In genomic region chr5:63886292-63886691, GRCm38 (mm10) we compare ENCODE assay signal across 21 mouse cellular contexts.
DNase-seq lines count a peak whose midpoint lies in the region; ATAC-seq and TF ChIP-seq lines count a peak whose summit lies in the region.
"Had no signal": no experiment of that assay in that cellular context is flagged by ENCODE, and none has a peak within 500 bp of the region (broad histone marks: within the 10 kb centered on the region; RNA-seq: fewer than 3 reads in every experiment).

No protein-coding gene starts in this region.

- 87% methylated on average over 5 of the region's 5 CpGs for WGBS in forebrain, embryonic 11.5 days
- WGBS in forebrain, embryonic 12.5 days: 87% methylated on average over 5 of the region's 5 CpGs
- WGBS in kidney, embryonic 14.5 days: 87% methylated on average over 5 of the region's 5 CpGs
- 88% methylated on average over 5 of the region's 5 CpGs for WGBS in midbrain, embryonic 13.5 days
- WGBS in midbrain, postnatal 0 days: 87% methylated on average over 5 of the region's 5 CpGs
- WGBS in stomach, postnatal 0 days: 87% methylated on average over 5 of the region's 5 CpGs

- no peak for TF ChIP-seq EP300 in stomach, postnatal 0 days (optimal IDR thresholded peaks at IDR 0.05)

- no peaks in the 10 kb centered on the region for H3K4me1 ChIP-seq in forebrain, embryonic 11.5 days (replicated peaks; ENCODE audit: control insufficient read depth, insufficient read depth, low read length)
- no peaks in the 10 kb centered on the region for H3K4me1 ChIP-seq in forebrain, embryonic 12.5 days
- no peaks in the 10 kb centered on the region for H3K4me1 ChIP-seq in kidney, embryonic 14.5 days (ENCODE audit: control insufficient read depth, insufficient read depth, low read length)
- H3K4me1 ChIP-seq in midbrain, embryonic 13.5 days (replicated peaks): no peaks in the 10 kb centered on the region
- H3K4me1 ChIP-seq in midbrain, postnatal 0 days (ENCODE audit: insufficient read depth, low read length): no peaks in the 10 kb centered on the region
- no peaks in the 10 kb centered on the region for H3K4me1 ChIP-seq in stomach, postnatal 0 days (replicated peaks; ENCODE audit: control insufficient read depth, insufficient read depth)
- H3K4me1 ChIP-seq: embryonic facial prominence, embryonic 12.5 days; heart, embryonic 15.5 days; midbrain, embryonic 12.5 days had no signal

- no peak for TF ChIP-seq CTCF in midbrain, postnatal 0 days (IDR thresholded peaks at IDR 0.05)
- TF ChIP-seq CTCF in stomach, postnatal 0 days (IDR thresholded peaks at IDR 0.05; ENCODE audit: low read depth): no peak

- no peaks in the 10 kb centered on the region for H3K27me3 ChIP-seq in forebrain, embryonic 11.5 days (ENCODE audit: control insufficient read depth, insufficient read depth, low read length)
- no peaks in the 10 kb centered on the region for H3K27me3 ChIP-seq in forebrain, embryonic 12.5 days
- no peaks in the 10 kb centered on the region for H3K27me3 ChIP-seq in kidney, embryonic 14.5 days (ENCODE audit: control insufficient read depth, insufficient read depth, low read length)
- H3K27me3 ChIP-seq in midbrain, embryonic 13.5 days: no peaks in the 10 kb centered on the region
- H3K27me3 ChIP-seq in midbrain, postnatal 0 days (ENCODE audit: insufficient read depth, low read length): no peaks in the 10 kb centered on the region
- no peaks in the 10 kb centered on the region for H3K27me3 ChIP-seq in stomach, postnatal 0 days (ENCODE audit: control insufficient read depth, insufficient read depth, low read length)
- H3K27me3 ChIP-seq: embryonic facial prominence, embryonic 12.5 days; heart, embryonic 15.5 days; limb, embryonic 13.5 days; liver, embryonic 13.5 days; lung, embryonic 15.5 days; midbrain, embryonic 12.5 days had no signal

- no peak for DNase-seq in forebrain, embryonic 11.5 days (ENCODE audit: low spot score)
- DNase-seq in kidney, postnatal 4 days: no peak
- DNase-seq in midbrain, postnatal 0 days (ENCODE audit: low spot score): no peak
- DNase-seq in stomach, postnatal 0 days (ENCODE audit: low spot score): no peak
- no peak for DNase-seq in right cerebral cortex, adult 2 months (ENCODE audit: low spot score in 2 of 2)
- DNase-seq: adrenal gland, adult 2 months; cerebellum, adult 11 months; gastrocnemius, postnatal 25 days; liver, embryonic 13.5 days; right cerebral cortex, adult 18-20 months; thymus, postnatal 36 days had no signal

- 0 out of 2 replicates have a peak, but pooled peaks have one; percentile 27 for ATAC-seq in forebrain, embryonic 11.5 days (replicated peaks; ENCODE audit: low FRiP score)
- no peak for ATAC-seq in forebrain, embryonic 12.5 days (ENCODE audit: low FRiP score)
- ATAC-seq in kidney, embryonic 14.5 days (ENCODE audit: low FRiP score, low TSS enrichment): peak; percentile 16; the same call in 1 of the 2 replicates
- ATAC-seq in midbrain, embryonic 13.5 days: 0 out of 2 replicates have a peak, but pooled peaks have one; percentile 45
- no peak for ATAC-seq in midbrain, postnatal 0 days (ENCODE audit: low FRiP score)
- ATAC-seq in stomach, postnatal 0 days (ENCODE audit: low FRiP score, low TSS enrichment): peak; percentile 27
- ATAC-seq: inflammation-experienced regulatory T-cells, adult 6 months had no signal

- H3K9ac ChIP-seq in forebrain, embryonic 11.5 days (ENCODE audit: low read length): no peak overlapping the region
- no peak overlapping the region for H3K9ac ChIP-seq in forebrain, embryonic 12.5 days
- no peak overlapping the region for H3K9ac ChIP-seq in kidney, embryonic 14.5 days (ENCODE audit: low read depth, low read length)
- H3K9ac ChIP-seq in midbrain, embryonic 13.5 days (replicated peaks): no peak overlapping the region
- no peak overlapping the region for H3K9ac ChIP-seq in midbrain, postnatal 0 days (replicated peaks; ENCODE audit: low read length, poor library complexity, severe bottlenecking)
- no peak overlapping the region for H3K9ac ChIP-seq in stomach, postnatal 0 days (ENCODE audit: low read length)
- H3K9ac ChIP-seq: embryonic facial prominence, embryonic 12.5 days; heart, embryonic 15.5 days; limb, embryonic 13.5 days; liver, embryonic 13.5 days; lung, embryonic 15.5 days; midbrain, embryonic 12.5 days had no signal

- H3K27ac ChIP-seq in forebrain, embryonic 11.5 days (ENCODE audit: low read depth, low read length): no peak overlapping the region
- H3K27ac ChIP-seq in forebrain, embryonic 12.5 days: no peak overlapping the region
- no peak overlapping the region for H3K27ac ChIP-seq in kidney, embryonic 14.5 days (ENCODE audit: low read depth, low read length)
- no peak overlapping the region for H3K27ac ChIP-seq in midbrain, embryonic 13.5 days
- no peak overlapping the region for H3K27ac ChIP-seq in midbrain, postnatal 0 days (ENCODE audit: low read depth, low read length)
- H3K27ac ChIP-seq in stomach, postnatal 0 days (replicated peaks): no peak overlapping the region
- H3K27ac ChIP-seq: embryonic facial prominence, embryonic 12.5 days; heart, embryonic 15.5 days; limb, embryonic 13.5 days; liver, embryonic 13.5 days; lung, embryonic 15.5 days; midbrain, embryonic 12.5 days had no signal

- no peaks in the 10 kb centered on the region for H3K9me3 ChIP-seq in forebrain, embryonic 11.5 days (ENCODE audit: control insufficient read depth, low read length)
- no peaks in the 10 kb centered on the region for H3K9me3 ChIP-seq in forebrain, embryonic 12.5 days
- no peaks in the 10 kb centered on the region for H3K9me3 ChIP-seq in kidney, embryonic 14.5 days (ENCODE audit: control insufficient read depth, low read length)
- H3K9me3 ChIP-seq in midbrain, embryonic 13.5 days: no peaks in the 10 kb centered on the region
- H3K9me3 ChIP-seq in midbrain, postnatal 0 days (ENCODE audit: low read length): no peaks in the 10 kb centered on the region
- no peaks in the 10 kb centered on the region for H3K9me3 ChIP-seq in stomach, postnatal 0 days (ENCODE audit: control insufficient read depth, low read length)
- H3K9me3 ChIP-seq: embryonic facial prominence, embryonic 12.5 days; heart, embryonic 15.5 days; limb, embryonic 13.5 days; liver, embryonic 13.5 days; lung, embryonic 15.5 days; midbrain, embryonic 12.5 days had no signal

- H3K36me3 ChIP-seq in forebrain, embryonic 11.5 days (ENCODE audit: control insufficient read depth, insufficient read depth, low read length): no peaks in the 10 kb centered on the region
- no peaks in the 10 kb centered on the region for H3K36me3 ChIP-seq in forebrain, embryonic 12.5 days (replicated peaks)
- H3K36me3 ChIP-seq in kidney, embryonic 14.5 days (ENCODE audit: control insufficient read depth, insufficient read depth, low read length): no peaks in the 10 kb centered on the region
- no peaks in the 10 kb centered on the region for H3K36me3 ChIP-seq in midbrain, embryonic 13.5 days
- no peaks in the 10 kb centered on the region for H3K36me3 ChIP-seq in midbrain, postnatal 0 days (ENCODE audit: insufficient read depth, low read length)
- no peaks in the 10 kb centered on the region for H3K36me3 ChIP-seq in stomach, postnatal 0 days (ENCODE audit: control insufficient read depth, insufficient read depth, low read length)
- H3K36me3 ChIP-seq: embryonic facial prominence, embryonic 12.5 days; heart, embryonic 15.5 days; limb, embryonic 13.5 days; liver, embryonic 13.5 days; lung, embryonic 15.5 days; midbrain, embryonic 12.5 days had no signal

- no peak overlapping the region for H3K4me3 ChIP-seq in forebrain, embryonic 11.5 days (ENCODE audit: low read depth, low read length)
- no peak overlapping the region for H3K4me3 ChIP-seq in forebrain, embryonic 12.5 days (replicated peaks)
- H3K4me3 ChIP-seq in kidney, embryonic 14.5 days (ENCODE audit: low read length): no peak overlapping the region
- H3K4me3 ChIP-seq in midbrain, embryonic 13.5 days (replicated peaks): no peak overlapping the region
- H3K4me3 ChIP-seq in midbrain, postnatal 0 days (ENCODE audit: low read depth, low read length): no peak overlapping the region
- no peak overlapping the region for H3K4me3 ChIP-seq in stomach, postnatal 0 days (ENCODE audit: low read depth, low read length)
- H3K4me3 ChIP-seq: embryonic facial prominence, embryonic 12.5 days; erythroblast, embryonic 14.5 days; heart, embryonic 15.5 days; limb, embryonic 13.5 days; liver, embryonic 13.5 days; lung, embryonic 15.5 days; midbrain, embryonic 12.5 days had no signal

- no peak overlapping the region for H3K4me2 ChIP-seq in forebrain, embryonic 11.5 days (ENCODE audit: low read depth, low read length, severe bottlenecking)
- H3K4me2 ChIP-seq in forebrain, embryonic 12.5 days: no peak overlapping the region
- H3K4me2 ChIP-seq in kidney, embryonic 14.5 days (replicated peaks; ENCODE audit: low read depth, low read length): no peak overlapping the region
- H3K4me2 ChIP-seq in midbrain, embryonic 13.5 days (replicated peaks): no peak overlapping the region
- no peak overlapping the region for H3K4me2 ChIP-seq in midbrain, postnatal 0 days (ENCODE audit: low read depth, low read length, poor library complexity, severe bottlenecking)
- no peak overlapping the region for H3K4me2 ChIP-seq in stomach, postnatal 0 days (replicated peaks; ENCODE audit: low read depth)
- H3K4me2 ChIP-seq: embryonic facial prominence, embryonic 12.5 days; heart, embryonic 15.5 days; limb, embryonic 13.5 days; liver, embryonic 13.5 days; lung, embryonic 15.5 days; midbrain, embryonic 12.5 days had no signal

Comparison
In these comparisons a context has a peak if more than half of its experiments do, and no peak if none do; other contexts are left out.
1. ATAC-seq: peak in forebrain, embryonic 11.5 days (single experiment), kidney, embryonic 14.5 days (single experiment), midbrain, embryonic 13.5 days (single experiment) and stomach, postnatal 0 days (single experiment); none in forebrain, embryonic 12.5 days (single experiment) and midbrain, postnatal 0 days (single experiment).